Mouse (Mus musculus): Measurements from ENCODE around the gene Btbd9.

DNA sequence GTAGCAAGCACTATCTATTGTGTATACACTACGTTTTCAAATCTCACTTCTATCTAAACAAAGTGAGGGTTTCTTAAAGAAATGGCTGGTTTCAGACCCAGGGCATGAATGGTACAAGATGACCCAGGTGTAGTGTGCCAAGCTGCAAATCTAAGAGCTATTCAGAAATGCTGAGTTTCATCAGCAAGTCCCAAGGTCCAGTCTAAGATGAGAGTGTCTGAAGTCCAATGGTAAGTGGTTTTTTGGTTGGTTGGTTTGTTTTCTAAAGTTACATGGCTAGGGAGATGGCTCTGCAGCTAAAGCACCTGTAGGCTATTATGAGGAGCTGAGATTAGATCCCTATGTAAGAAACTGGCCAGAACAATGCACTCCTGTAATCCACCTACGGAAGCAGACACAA lies 246.8 kb downstream of the Btbd9 start:
- TF ChIP-seq CTCF (IDR thresholded peaks at IDR 0.05; ENCODE audit: extremely low read depth, insufficient read length, insufficient replicate concordance, low read depth, low read length) (no peak), POLR2A (IDR thresholded peaks at IDR 0.05; ENCODE audit: low read depth, low read length) (no peak)

All from small intestine, adult 2 months (tissue).